Mouse (Mus musculus): ENCODE data around the gene Lin7c.

DNA sequence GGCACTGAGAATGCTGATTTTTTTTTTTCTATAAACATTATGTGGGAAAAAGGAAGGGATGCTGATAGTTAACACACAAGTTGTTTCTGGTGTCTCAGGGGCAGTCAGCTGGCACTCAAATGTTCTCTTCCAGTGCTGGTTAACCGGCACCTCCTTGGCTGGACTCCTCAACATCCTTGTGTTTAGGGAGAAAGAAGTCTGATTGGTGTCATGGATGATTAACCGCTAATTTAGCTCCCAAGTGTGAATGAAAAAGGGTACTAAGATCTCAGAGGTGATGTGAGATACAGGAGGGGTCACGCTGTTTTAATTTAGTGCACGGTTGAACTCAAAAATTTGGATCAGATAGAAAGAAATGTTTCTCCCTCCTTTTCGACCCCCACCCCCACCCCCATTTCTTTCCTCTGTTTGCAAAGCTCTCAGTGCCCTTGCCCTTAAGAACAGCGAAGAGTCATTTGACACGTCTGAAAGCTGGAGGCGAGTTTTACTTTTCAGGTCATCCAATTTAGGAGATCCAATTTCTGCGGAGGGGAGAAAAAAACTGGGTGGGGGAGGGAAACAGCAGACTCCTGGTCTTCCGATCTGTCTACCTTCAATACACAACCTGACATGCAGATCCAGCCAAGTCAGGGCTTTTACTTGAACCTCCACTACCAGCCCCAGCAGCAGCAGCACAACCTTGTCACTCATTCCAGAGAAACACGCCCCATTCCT is 26.3 kb downstream of the Lin7c start:
- TF ChIP-seq CTCF (IDR thresholded peaks at IDR 0.05; ENCODE audit: low read depth) = no peak
- no peak for TF ChIP-seq EP300 (IDR thresholded peaks at IDR 0.05; ENCODE audit: low read depth)
